Mouse (Mus musculus) stomach, embryonic 16.5 days (tissue): ENCODE measurements at regions not wholly inside any gene's neighbourhood (a gene's known extent, or its start where the extent isn't known, plus 50 kb on each side); places are given as distances from the start of the nearest gene placed in this dataset.

ENCODE experiments used
- ATAC-seq: fragments of 200-750 bp; cut with Nextera tagmentation; 2 replicates; pipeline ENCODE4 v1.8.0; 2017; ENCODE audit warnings: moderate number of reproducible peaks, moderate TSS enrichment; ENCODE audit not compliant: insufficient read depth, low FRiP score
- H3K27ac ChIP-seq: fragments of 300-500 bp; sonication (generic); 2 replicates; pipeline ENCODE4 v1.5.1; 2014; ENCODE audit warnings: low read length
- H3K27me3 ChIP-seq: fragments of 300-500 bp; sonication (generic); 2 replicates; pipeline ENCODE4 v1.6.1; 2014; ENCODE audit warnings: low read length, control low read depth, mixed read lengths; ENCODE audit not compliant: control insufficient read depth, insufficient read depth
- H3K36me3 ChIP-seq: fragments of 300-500 bp; sonication (generic); 2 replicates; pipeline ENCODE4 v1.6.1; 2014; ENCODE audit warnings: low read length; ENCODE audit not compliant: control insufficient read depth, insufficient read depth
- H3K4me1 ChIP-seq: fragments of 300-500 bp; sonication (generic); 2 replicates; pipeline ENCODE4 v1.6.1; 2014; ENCODE audit warnings: low read length, control low read depth, mixed read lengths; ENCODE audit not compliant: control insufficient read depth, insufficient read depth
- H3K4me2 ChIP-seq: fragments of 300-500 bp; sonication (generic); 2 replicates; pipeline ENCODE4 v1.6.1; 2014; ENCODE audit warnings: low read depth, low read length, mixed read lengths
- H3K4me3 ChIP-seq: fragments of 300-500 bp; sonication (generic); replicated peaks from 2 replicates; pipeline ENCODE4 v1.5.1; 2014; ENCODE audit warnings: mild to moderate bottlenecking, low read length
- H3K9ac ChIP-seq: fragments of 300-500 bp; sonication (generic); 2 replicates; pipeline ENCODE4 v1.6.1; 2014; ENCODE audit warnings: low read length
- H3K9me3 ChIP-seq: fragments of 300-500 bp; sonication (generic); replicated peaks from 2 replicates; pipeline ENCODE4 v1.6.1; 2016; ENCODE audit warnings: low read length, control low read depth; ENCODE audit not compliant: control insufficient read depth
- WGBS: fragments of 180-500 bp; shearing (Covaris S2); extraction: QIAGEN DNeasy Blood & Tissue Kit; methylation state at CpG from one replicate; pipeline ENCODE4 v1.1.7; 2014; 5-methylcytosine and 5-hydroxymethylcytosine counted together

DNA sequence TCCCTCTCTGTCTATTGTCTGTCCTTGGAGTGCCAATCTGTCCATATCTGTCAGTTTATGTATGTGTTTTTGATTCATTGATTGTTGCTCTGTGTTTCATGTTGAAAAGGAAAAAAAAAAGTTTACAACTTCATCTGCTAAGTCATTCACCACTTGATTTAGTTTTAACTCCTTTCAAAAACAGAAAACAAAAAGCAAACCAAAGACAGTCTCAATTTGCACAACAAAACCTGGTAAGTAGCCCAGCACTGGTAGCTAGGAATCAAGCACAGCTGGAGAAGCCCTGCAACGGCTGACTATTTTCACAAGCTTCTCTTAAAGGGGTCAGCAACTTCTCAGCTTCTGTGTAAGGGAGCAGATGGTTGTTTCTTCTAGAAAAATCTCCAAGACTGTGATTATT lies 72.9 kb upstream of the Adgrf1 start:
- Histone ChIP-seq H3K4me1 (no peaks in the 10 kb centered on the region), H3K9ac (no peak overlapping the region), H3K4me2 (no peak overlapping the region), H3K36me3 (no peaks in the 10 kb centered on the region), H3K27me3 (no peaks in the 10 kb centered on the region), H3K27ac (no peak overlapping the region), H3K4me3 (no peak overlapping the region), H3K9me3 (no peaks in the 10 kb centered on the region)
- 65% methylated on average over 1 of the region's 1 CpGs for WGBS
- no peak for ATAC-seq

DNA sequence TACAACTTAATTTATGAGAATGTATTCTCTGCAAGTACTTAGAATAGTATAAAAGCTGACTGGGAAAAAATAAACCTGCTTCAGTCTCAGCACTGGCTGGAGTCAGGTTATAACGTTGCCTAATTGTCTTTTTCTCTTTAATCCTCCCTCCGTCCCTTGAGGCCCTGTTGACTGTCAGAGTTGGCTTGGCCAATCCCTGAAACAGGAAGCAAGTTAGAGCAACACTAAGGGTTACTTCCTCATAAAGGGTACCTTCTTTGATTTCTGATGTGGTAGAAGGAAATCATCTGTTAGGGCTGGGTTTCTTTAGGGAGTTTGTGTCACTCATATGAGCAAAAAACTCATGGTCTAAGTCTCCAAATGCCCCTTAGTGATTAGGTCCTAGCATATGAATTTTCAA lies 69.3 kb upstream of the Adgrf1 start:
- H3K4me1 ChIP-seq: no peaks in the 10 kb centered on the region
- 66% methylated on average over 2 of the region's 2 CpGs for WGBS
- no peak for ATAC-seq
- no peak overlapping the region for H3K27ac ChIP-seq
- H3K36me3 ChIP-seq: no peaks in the 10 kb centered on the region
- H3K4me3 ChIP-seq: no peak overlapping the region
- no peaks in the 10 kb centered on the region for H3K27me3 ChIP-seq
- no peak overlapping the region for H3K4me2 ChIP-seq
- no peak overlapping the region for H3K9ac ChIP-seq
- no peaks in the 10 kb centered on the region for H3K9me3 ChIP-seq

DNA sequence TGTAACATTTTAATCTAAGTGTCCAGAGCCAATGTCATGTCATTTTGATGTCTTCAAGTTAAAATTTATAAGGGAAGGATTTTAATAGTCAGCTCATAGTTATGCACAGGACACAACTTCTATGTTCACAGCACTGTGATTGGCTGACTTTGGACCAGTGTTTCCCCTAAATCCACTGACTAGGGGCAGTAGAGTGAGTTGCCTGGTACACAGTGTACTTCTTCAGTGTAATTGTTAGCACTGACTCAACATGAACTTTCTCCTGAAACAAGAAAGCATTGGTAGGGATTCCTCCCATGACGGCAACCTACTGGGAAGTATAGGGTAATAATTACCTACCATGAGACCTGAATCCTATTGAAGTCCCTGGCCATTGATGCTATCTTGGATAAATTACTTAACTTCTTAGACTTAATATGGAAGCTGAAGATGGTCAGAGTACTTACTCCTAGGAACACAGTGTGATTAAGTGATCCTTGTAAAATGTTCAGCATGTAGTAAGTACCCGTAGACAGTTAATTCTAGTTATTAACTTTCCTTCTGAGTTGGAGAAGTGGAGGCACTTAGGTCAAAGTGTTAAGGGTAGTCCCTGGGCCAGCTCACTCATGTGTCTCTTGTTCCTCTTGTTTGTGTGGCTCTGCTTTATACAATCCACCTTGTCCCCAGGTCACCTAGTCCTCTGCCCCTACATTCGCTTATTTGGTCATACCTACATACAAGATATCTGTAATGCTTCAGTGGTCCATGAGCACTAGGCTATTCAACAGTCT lies 63.2 kb upstream of the Adgrf1 start:
- WGBS: 94% methylated on average over 3 of the region's 3 CpGs
- H3K9ac ChIP-seq: no peak overlapping the region
- H3K4me1 ChIP-seq: no peaks in the 10 kb centered on the region
- no peak overlapping the region for H3K4me2 ChIP-seq
- H3K27ac ChIP-seq: no peak overlapping the region
- no peaks in the 10 kb centered on the region for H3K9me3 ChIP-seq
- H3K36me3 ChIP-seq: no peaks in the 10 kb centered on the region
- no peak for ATAC-seq
- no peak overlapping the region for H3K4me3 ChIP-seq
- no peaks in the 10 kb centered on the region for H3K27me3 ChIP-seq

DNA sequence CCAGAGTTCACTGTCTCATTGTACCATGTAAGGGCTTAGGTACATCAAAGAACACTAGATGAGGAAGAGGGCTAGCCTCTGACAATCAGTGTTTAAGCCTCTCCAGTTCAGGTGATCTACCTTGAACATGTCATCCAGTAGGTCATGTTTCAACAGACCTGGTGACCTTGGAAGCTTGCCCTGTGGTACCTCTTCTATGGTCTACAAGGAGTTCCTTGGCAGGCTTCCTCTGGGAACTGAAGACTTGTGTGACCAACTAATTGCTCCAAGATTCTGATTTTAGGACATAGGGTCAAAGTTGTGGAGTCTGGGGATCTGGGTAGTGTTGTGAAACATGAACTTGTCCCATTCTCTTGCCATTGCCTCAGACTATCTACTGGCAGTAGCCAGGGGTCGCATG lies 60.4 kb upstream of the Adgrf1 start:
- no peaks in the 10 kb centered on the region for H3K4me1 ChIP-seq
- no peak overlapping the region for H3K4me2 ChIP-seq
- 90% methylated on average over 1 of the region's 1 CpGs for WGBS
- no peaks in the 10 kb centered on the region for H3K36me3 ChIP-seq
- no peak overlapping the region for H3K9ac ChIP-seq
- no peaks in the 10 kb centered on the region for H3K27me3 ChIP-seq
- ATAC-seq: no peak
- H3K4me3 ChIP-seq: no peak overlapping the region
- no peaks in the 10 kb centered on the region for H3K9me3 ChIP-seq
- H3K27ac ChIP-seq: no peak overlapping the region

DNA sequence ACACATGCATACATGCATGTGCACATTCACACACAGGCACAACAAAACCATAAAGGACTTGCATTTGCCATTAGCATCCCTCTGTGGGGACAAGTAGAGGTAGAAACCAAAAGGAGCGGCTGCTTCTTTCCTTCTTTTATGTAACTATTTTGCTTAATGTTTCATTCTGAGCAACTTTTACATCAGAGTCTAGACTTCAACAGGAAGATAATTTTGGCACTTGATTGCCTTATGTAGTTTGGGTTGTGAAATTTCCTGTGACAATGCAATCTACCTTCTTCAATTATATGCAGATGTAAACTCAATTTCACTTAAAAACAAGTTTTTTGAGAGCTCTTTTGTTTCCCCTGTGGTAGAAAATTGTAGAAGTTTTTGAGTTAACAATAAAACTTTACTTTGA lies 56.1 kb upstream of the Adgrf1 start:
- Histone ChIP-seq H3K4me1 (no peaks in the 10 kb centered on the region), H3K9me3 (no peaks in the 10 kb centered on the region), H3K4me2 (no peak overlapping the region), H3K4me3 (no peak overlapping the region), H3K36me3 (no peaks in the 10 kb centered on the region), H3K27ac (no peak overlapping the region), H3K9ac (no peak overlapping the region), H3K27me3 (no peaks in the 10 kb centered on the region)
- no peak for ATAC-seq
- 100% methylated on average over 1 of the region's 1 CpGs for WGBS

DNA sequence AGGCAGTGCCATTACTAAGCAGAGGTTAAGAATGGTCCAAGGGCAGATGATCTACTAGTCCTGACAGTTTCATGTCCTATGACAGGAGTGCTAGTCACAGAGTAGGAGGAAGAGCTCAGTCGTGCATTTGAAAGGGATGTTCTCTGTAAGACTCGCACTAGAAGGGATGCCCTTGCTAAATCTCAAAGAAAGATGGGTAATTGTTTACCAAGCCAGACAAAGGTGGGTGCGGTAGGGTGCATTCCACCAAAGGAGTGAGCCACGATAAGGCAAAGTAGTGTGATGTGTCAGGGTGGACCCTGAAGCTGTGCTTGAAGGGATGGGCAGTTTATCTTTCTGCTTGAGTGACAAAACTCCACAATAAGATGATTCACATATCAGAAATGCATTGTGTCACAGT lies 50.5 kb upstream of the Adgrf1 start:
- Histone ChIP-seq H3K9ac (no peak overlapping the region), H3K4me2 (no peak overlapping the region), H3K36me3 (no peaks in the 10 kb centered on the region), H3K27ac (no peak overlapping the region), H3K27me3 (no peaks in the 10 kb centered on the region), H3K9me3 (no peaks in the 10 kb centered on the region), H3K4me3 (no peak overlapping the region), H3K4me1 (no peaks in the 10 kb centered on the region)
- 68% methylated on average over 4 of the region's 4 CpGs for WGBS
- no peak for ATAC-seq
